Mouse (Mus musculus) hindbrain, embryonic 14.5 days (tissue): ENCODE data around the gene Arhgap19. TPM values are rescaled to one million over a fixed set of nuclear protein-coding genes. Genes with fewer than 3 reads are reported as not detected.

Source experiments
- ATAC-seq: fragments of 200-750 bp; cut with Nextera tagmentation; 2 replicates; pipeline ENCODE4 v1.8.0; 2017; ENCODE audit warnings: moderate number of reproducible peaks, mild to moderate bottlenecking, moderate TSS enrichment, moderate library complexity; ENCODE audit not compliant: low FRiP score
- DNase-seq: peaks from one replicate; pipeline ENCODE4 v3.0.0-alpha.2; 2015; ENCODE audit warnings: low spot score
- H3K27ac ChIP-seq: fragments of 300-500 bp; sonication (generic); 2 replicates; pipeline ENCODE4 v1.5.1; 2014; ENCODE audit warnings: mild to moderate bottlenecking, moderate library complexity
- H3K27me3 ChIP-seq: fragments of 300-500 bp; sonication (generic); 2 replicates; pipeline ENCODE4 v1.6.1; 2014; ENCODE audit warnings: mild to moderate bottlenecking, low read length, mixed read lengths; ENCODE audit not compliant: control insufficient read depth, insufficient read depth
- H3K36me3 ChIP-seq: fragments of 300-500 bp; sonication (generic); replicated peaks from 2 replicates; pipeline ENCODE4 v1.6.1; 2014; ENCODE audit not compliant: control insufficient read depth, insufficient read depth
- H3K4me1 ChIP-seq: fragments of 300-500 bp; sonication (generic); replicated peaks from 2 replicates; pipeline ENCODE4 v1.6.1; 2014; ENCODE audit warnings: antibody characterized with exemption, low read length, mixed read lengths; ENCODE audit not compliant: control insufficient read depth, insufficient read depth
- H3K4me2 ChIP-seq: fragments of 300-500 bp; sonication (generic); replicated peaks from 2 replicates; pipeline ENCODE4 v1.6.1; 2014; ENCODE audit warnings: mild to moderate bottlenecking, moderate library complexity
- H3K4me3 ChIP-seq: fragments of 300-500 bp; sonication (generic); replicated peaks from 2 replicates; pipeline ENCODE4 v1.5.1; 2014; ENCODE audit warnings: mild to moderate bottlenecking, low read length
- H3K9ac ChIP-seq: fragments of 300-500 bp; sonication (generic); 2 replicates; pipeline ENCODE4 v1.6.1; 2014
- H3K9me3 ChIP-seq: fragments of 300-500 bp; sonication (generic); 2 replicates; pipeline ENCODE4 v1.6.1; 2016; ENCODE audit warnings: low read length; ENCODE audit not compliant: control insufficient read depth
- WGBS: fragments of 180-500 bp; shearing (Covaris S2); extraction: QIAGEN DNeasy Blood & Tissue Kit; methylation state at CpG from one replicate; pipeline ENCODE4 v1.1.7; 2014; 5-methylcytosine and 5-hydroxymethylcytosine counted together
- polyA plus RNA-seq: library from polyadenylated mRNA; unstranded; fragments of >200 nt; fragmentation: Nextera tagmentation; extraction: Ambion mirVana; gene quantifications from 2 replicates; pipeline ENCODE4 v1.2.1, GENCODE M21; 2014

The Arhgap19 gene
- polyA plus RNA-seq, 1 experiment from 2014 or later = 6.7 TPM

- Histone ChIP-seq H3K27ac (no peak overlapping the region), H3K4me1 (no peaks in the 10 kb centered on the region), H3K9me3 (no peaks in the 10 kb centered on the region), H3K36me3 (no peaks in the 10 kb centered on the region), H3K9ac (no peak overlapping the region), H3K4me3 (no peak overlapping the region), H3K4me2 (no peak overlapping the region), H3K27me3 (no peaks in the 10 kb centered on the region)
- WGBS = 30% methylated on average over 12 of the region's 12 CpGs
- peak; percentile 99 for DNase-seq
- ATAC-seq = peak; percentile 80
Measured at GRCm38 (mm10) chr19:41763870-41764660, 37.8 kb downstream of the Arhgap19 start.

- Histone ChIP-seq H3K4me2 (no peak overlapping the region), H3K4me1 (no peaks in the 10 kb centered on the region), H3K36me3 (no peaks in the 10 kb centered on the region), H3K27me3 (no peaks in the 10 kb centered on the region), H3K27ac (no peak overlapping the region), H3K4me3 (no peak overlapping the region), H3K9me3 (no peaks in the 10 kb centered on the region), H3K9ac (no peak overlapping the region)
- DNase-seq (peak; percentile 58), ATAC-seq (no peak)
- 50% methylated on average over 9 of the region's 9 CpGs for WGBS
Measured at GRCm38 (mm10) chr19:41761529-41761928, 40.3 kb downstream of the Arhgap19 start.

GRCm38 (mm10) chr19:41759765-41760164 lies 42.1 kb downstream of the Arhgap19 start:
- DNase-seq (no peak), ATAC-seq (no peak)
- H3K9me3 ChIP-seq = no peaks in the 10 kb centered on the region
- no peaks in the 10 kb centered on the region for H3K36me3 ChIP-seq
- WGBS = 81% methylated on average over 6 of the region's 6 CpGs
- H3K9ac ChIP-seq = no peak overlapping the region
- no peaks in the 10 kb centered on the region for H3K4me1 ChIP-seq
- no peak overlapping the region for H3K4me2 ChIP-seq
- no peak overlapping the region for H3K27ac ChIP-seq
- no peak overlapping the region for H3K4me3 ChIP-seq
- no peaks in the 10 kb centered on the region for H3K27me3 ChIP-seq

- H3K4me3 ChIP-seq = no peak overlapping the region
- no peaks in the 10 kb centered on the region for H3K36me3 ChIP-seq
- H3K27me3 ChIP-seq = no peaks in the 10 kb centered on the region
- no peak overlapping the region for H3K9ac ChIP-seq
- no peak for DNase-seq
- H3K4me2 ChIP-seq = no peak overlapping the region
- WGBS = 92% methylated on average over 5 of the region's 5 CpGs
- no peaks in the 10 kb centered on the region for H3K4me1 ChIP-seq
- no peaks in the 10 kb centered on the region for H3K9me3 ChIP-seq
- no peak overlapping the region for H3K27ac ChIP-seq
- no peak for ATAC-seq
Measured at GRCm38 (mm10) chr19:41759270-41759669, 42.6 kb downstream of the Arhgap19 start.

- Histone ChIP-seq H3K27me3 (no peaks in the 10 kb centered on the region), H3K4me2 (no peak overlapping the region), H3K4me3 (no peak overlapping the region), H3K27ac (no peak overlapping the region), H3K9me3 (no peaks in the 10 kb centered on the region), H3K4me1 (no peaks in the 10 kb centered on the region; the same call in 1 of the 2 replicates), H3K36me3 (no peaks in the 10 kb centered on the region), H3K9ac (no peak overlapping the region)
- no peak; the same call in 1 of the 2 replicates for ATAC-seq
- 39% methylated on average over 15 of the region's 15 CpGs for WGBS
- DNase-seq = no peak
Measured at GRCm38 (mm10) chr19:41754760-41755159, 47.1 kb downstream of the Arhgap19 start.

GRCm38 (mm10) chr19:41751906-41752305 lies 49.9 kb downstream of the Arhgap19 start:
- no peak overlapping the region for H3K9ac ChIP-seq
- ATAC-seq (no peak), DNase-seq (no peak)
- WGBS = 65% methylated on average over 11 of the region's 11 CpGs
- H3K4me1 ChIP-seq = peaks cover under 1% of the 10 kb centered on the region; the same call in 1 of the 2 replicates
- H3K4me3 ChIP-seq = no peak overlapping the region
- H3K27ac ChIP-seq = no peak overlapping the region
- H3K36me3 ChIP-seq = no peaks in the 10 kb centered on the region
- no peaks in the 10 kb centered on the region for H3K27me3 ChIP-seq
- no peak overlapping the region for H3K4me2 ChIP-seq
- no peaks in the 10 kb centered on the region for H3K9me3 ChIP-seq

- 87% methylated on average over 14 of the region's 14 CpGs for WGBS
- no peaks in the 10 kb centered on the region for H3K36me3 ChIP-seq
- ATAC-seq (no peak), DNase-seq (no peak)
- H3K4me3 ChIP-seq = no peak overlapping the region
- H3K9ac ChIP-seq = no peak overlapping the region
- H3K27ac ChIP-seq = no peak overlapping the region
- H3K4me2 ChIP-seq = no peak overlapping the region
- no peaks in the 10 kb centered on the region for H3K9me3 ChIP-seq
- no peaks in the 10 kb centered on the region for H3K27me3 ChIP-seq
- peaks cover 28% of the 10 kb centered on the region for H3K4me1 ChIP-seq
Measured at GRCm38 (mm10) chr19:41747436-41747835, 54.4 kb downstream of the Arhgap19 start.

- Histone ChIP-seq H3K4me2 (no peak overlapping the region), H3K9ac (no peak overlapping the region), H3K27me3 (no peaks in the 10 kb centered on the region), H3K9me3 (no peaks in the 10 kb centered on the region), H3K4me3 (no peak overlapping the region), H3K27ac (peak overlapping the region; percentile 36; the same call in 1 of the 2 replicates), H3K4me1 (peaks cover 34% of the 10 kb centered on the region), H3K36me3 (no peaks in the 10 kb centered on the region)
- peak; percentile 78 for DNase-seq
- ATAC-seq = peak; percentile 88
- WGBS = 22% methylated on average over 15 of the region's 15 CpGs
Measured at GRCm38 (mm10) chr19:41745941-41746557, 55.8 kb downstream of the Arhgap19 start.

- H3K4me2 ChIP-seq = peak within 1 kb of the TSS; percentile 74
- ATAC-seq = peak; percentile 34
- peak within 1 kb of the TSS; percentile 71 for H3K4me3 ChIP-seq
- peak within 1 kb of the TSS; percentile 86 for H3K9ac ChIP-seq
- peaks cover 60% of the 10 kb centered on the region for H3K4me1 ChIP-seq
- H3K27ac ChIP-seq = peak within 1 kb of the TSS; percentile 83
- under 1% methylated on average over 40 of the region's 44 CpGs for WGBS
- H3K9me3 ChIP-seq = no peaks in the 10 kb centered on the region
- DNase-seq = peak; percentile 76
- H3K27me3 ChIP-seq = 0 out of 2 replicates have a peak, but pooled peaks cover 3% of the 10 kb centered on the region
- no peaks in the 10 kb centered on the region for H3K36me3 ChIP-seq
Measured at GRCm38 (mm10) chr19:41743396-41743795, 58.5 kb downstream of the Arhgap19 start, which contains the start of gene Slit1. TSS of gene Slit1 (minus strand) at chr19:41743665.
